Mouse (Mus musculus): ENCODE measurements around the gene Sdk1.

DNA sequence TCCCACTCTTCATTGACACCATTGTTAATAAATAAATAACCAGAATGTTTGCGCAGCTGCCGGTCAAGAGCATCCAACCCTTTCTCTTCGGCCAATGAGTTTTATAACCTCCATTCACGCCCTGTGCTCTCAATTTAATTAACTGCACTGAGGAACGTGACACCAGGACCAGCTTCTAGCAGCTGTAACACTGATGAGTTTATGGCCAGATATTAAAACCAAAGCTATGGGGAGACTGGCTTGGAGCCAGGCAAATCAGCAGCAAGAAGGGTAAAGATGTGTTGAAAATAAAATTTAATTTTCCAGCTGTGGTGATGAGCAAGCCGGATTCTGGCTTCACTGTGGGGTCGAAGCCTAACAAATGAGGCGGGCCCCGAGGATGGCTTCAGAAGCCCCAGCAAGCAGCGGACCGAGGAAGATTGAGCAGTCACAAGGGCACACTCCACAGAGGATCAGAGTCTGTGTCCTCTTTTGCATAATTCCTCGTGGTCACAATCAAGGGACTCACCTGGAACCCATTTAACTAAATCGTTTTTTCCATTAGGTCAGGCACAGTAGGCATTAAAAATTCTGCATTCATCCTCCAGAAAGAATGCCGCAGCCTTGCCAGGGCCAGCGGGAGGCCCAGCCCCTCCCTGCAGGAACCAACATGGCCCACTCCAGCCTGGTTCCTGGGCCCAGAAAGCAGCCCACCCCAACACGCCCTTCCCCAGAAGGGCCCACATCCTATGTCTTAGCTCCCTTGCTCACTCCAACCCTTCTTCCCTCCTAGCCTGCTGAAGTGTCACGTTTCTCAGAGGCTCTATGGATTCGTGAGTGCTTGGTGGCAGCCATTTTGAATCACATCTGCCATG is 987.9 kb downstream of the Sdk1 start:
- no peak for TF ChIP-seq ZNF384 (IDR thresholded peaks at IDR 0.05; ENCODE audit: low read depth, low read length)
- TF ChIP-seq HCFC1 (IDR thresholded peaks at IDR 0.05; ENCODE audit: borderline replicate concordance, insufficient read depth, low read length), result no peak
- no peak for TF ChIP-seq MAFK (IDR thresholded peaks at IDR 0.05; ENCODE audit: insufficient read depth, low read depth, low read length)
